Mouse (Mus musculus) kidney, adult 2 months (tissue): ENCODE measurements around the gene Mbd6. TPM values are rescaled to one million over a fixed set of nuclear protein-coding genes. Genes with fewer than 3 reads are reported as not detected.

Experiments
- DNase-seq: peaks from one replicate; pipeline ENCODE4 v3.0.0; 2021
- H3K27ac ChIP-seq: fragments of 200-500 bp; 2 replicates; pipeline ENCODE4 v1.5.1; 2012; ENCODE audit warnings: low read depth, low read length, control low read depth, inconsistent platforms; ENCODE audit not compliant: insufficient read depth
- H3K27me3 ChIP-seq: fragments of 200-500 bp; replicated peaks from 2 replicates; pipeline ENCODE4 v1.6.1; 2012; ENCODE audit warnings: mild to moderate bottlenecking, moderate library complexity, low read length, inconsistent platforms; ENCODE audit not compliant: control insufficient read depth, insufficient read depth
- H3K36me3 ChIP-seq: fragments of 200-500 bp; 2 replicates; pipeline ENCODE4 v1.6.1; 2012; ENCODE audit warnings: mild to moderate bottlenecking, moderate library complexity, low read length, inconsistent platforms; ENCODE audit not compliant: control insufficient read depth, insufficient read depth
- H3K4me1 ChIP-seq: fragments of 200-500 bp; 2 replicates; pipeline ENCODE4 v1.6.1; 2011; ENCODE audit warnings: low read length; ENCODE audit not compliant: control insufficient read depth, insufficient read depth
- H3K4me3 ChIP-seq: fragments of 200-500 bp; 2 replicates; pipeline ENCODE4 v1.5.1; 2011; ENCODE audit warnings: mild to moderate bottlenecking, low read depth, low read length, control low read depth; ENCODE audit not compliant: insufficient read depth
- CTCF ChIP-seq: fragments of 200-500 bp; conservative IDR thresholded peaks from 2 replicates; pipeline ENCODE4 v1.5.1; 2011; ENCODE audit warnings: low read depth, mild to moderate bottlenecking, control low read depth, low read length, moderate library complexity, mixed read lengths; ENCODE audit not compliant: insufficient read depth, insufficient read length
- POLR2A ChIP-seq: fragments of 200-500 bp; IDR thresholded peaks from one replicate; pipeline ENCODE4 v1.6.1; 2011; ENCODE audit warnings: low read depth, low read length, control low read depth
- WGBS: fragments of 180-500 bp; shearing (Covaris S2); methylation state at CpG from one replicate; pipeline ENCODE4 v1.1.7; 2018; 5-methylcytosine and 5-hydroxymethylcytosine counted together
- polyA plus RNA-seq: library from polyadenylated mRNA; depleted of rRNA; stranded (reverse); fragments of >200 nt; gene quantifications from 2 replicates; pipeline ENCODE4 v1.2.3, GENCODE M21; 2012

Gene Mbd6
- polyA plus RNA-seq, 1 experiment, result 26.8 TPM

- no peak for DNase-seq
- Histone ChIP-seq H3K36me3 (no peaks in the 10 kb centered on the region), H3K4me1 (no peaks in the 10 kb centered on the region; the same call in 1 of the 2 replicates), H3K27ac (no peak overlapping the region), H3K27me3 (no peaks in the 10 kb centered on the region), H3K4me3 (no peak overlapping the region)
- TF ChIP-seq CTCF (no peak), POLR2A (no peak)
- 74% methylated on average over 15 of the region's 15 CpGs for WGBS
These were observed 26.9 kb downstream of the Mbd6 start for GRCm38 (mm10) chr10:127261706-127262547.

GRCm38 (mm10) chr10:127258489-127258888 lies 30.3 kb downstream of the Mbd6 start:
- Histone ChIP-seq H3K4me1 (no peaks in the 10 kb centered on the region; the same call in 1 of the 2 replicates), H3K27ac (no peak overlapping the region), H3K27me3 (no peaks in the 10 kb centered on the region), H3K36me3 (no peaks in the 10 kb centered on the region), H3K4me3 (no peak overlapping the region)
- whole genome bisulfite sequencing, result 75% methylated on average over 8 of the region's 8 CpGs
- TF ChIP-seq CTCF (no peak), POLR2A (no peak)
- DNase-seq, result no peak

- no peak for DNase-seq
- H3K4me1 ChIP-seq, result no peaks in the 10 kb centered on the region; the same call in 1 of the 2 replicates
- no peak overlapping the region for H3K27ac ChIP-seq
- H3K27me3 ChIP-seq, result no peaks in the 10 kb centered on the region
- TF ChIP-seq CTCF (no peak), POLR2A (no peak)
- WGBS, result 71% methylated on average over 6 of the region's 6 CpGs
- no peak overlapping the region for H3K4me3 ChIP-seq
- no peaks in the 10 kb centered on the region for H3K36me3 ChIP-seq
These were observed 31.0 kb downstream of the Mbd6 start for GRCm38 (mm10) chr10:127257790-127258189.

- no peaks in the 10 kb centered on the region for H3K4me1 ChIP-seq
- TF ChIP-seq POLR2A (no peak), CTCF (no peak)
- no peak overlapping the region for H3K27ac ChIP-seq
- no peak overlapping the region for H3K4me3 ChIP-seq
- H3K27me3 ChIP-seq, result no peaks in the 10 kb centered on the region
- H3K36me3 ChIP-seq, result no peaks in the 10 kb centered on the region
- peak; percentile 63 for DNase-seq
- WGBS, result 21% methylated on average over 14 of the region's 14 CpGs
These were observed 33.0 kb downstream of the Mbd6 start for GRCm38 (mm10) chr10:127255625-127256345.

GRCm38 (mm10) chr10:127250810-127251209 lies 38.0 kb downstream of the Mbd6 start:
- H3K36me3 ChIP-seq, result no peaks in the 10 kb centered on the region
- H3K4me3 ChIP-seq, result no peak overlapping the region
- TF ChIP-seq POLR2A (no peak), CTCF (no peak)
- H3K27ac ChIP-seq, result no peak overlapping the region
- DNase-seq, result no peak
- 67% methylated on average over 5 of the region's 5 CpGs for WGBS
- H3K4me1 ChIP-seq, result no peaks in the 10 kb centered on the region
- H3K27me3 ChIP-seq, result no peaks in the 10 kb centered on the region

- WGBS, result 71% methylated on average over 18 of the region's 18 CpGs
- DNase-seq, result no peak
- TF ChIP-seq CTCF (no peak), POLR2A (no peak)
These were observed 50.5 kb downstream of the Mbd6 start for GRCm38 (mm10) chr10:127238241-127238824.

GRCm38 (mm10) chr10:127236541-127236940 lies 52.3 kb downstream of the Mbd6 start:
- H3K27ac ChIP-seq, result no peak overlapping the region
- H3K4me3 ChIP-seq, result no peak overlapping the region
- DNase-seq, result no peak
- TF ChIP-seq CTCF (no peak), POLR2A (no peak)
- no peaks in the 10 kb centered on the region for H3K36me3 ChIP-seq
- WGBS, result 44% methylated on average over 9 of the region's 9 CpGs
- H3K27me3 ChIP-seq, result no peaks in the 10 kb centered on the region
- no peaks in the 10 kb centered on the region for H3K4me1 ChIP-seq

More at GRCm38 (mm10) chr10:127238241-127238824, 50.5 kb downstream of the Mbd6 start:
- Histone ChIP-seq H3K27ac (no peak overlapping the region), H3K36me3 (no peaks in the 10 kb centered on the region), H3K4me1 (no peaks in the 10 kb centered on the region), H3K4me3 (no peak overlapping the region), H3K27me3 (no peaks in the 10 kb centered on the region)
